8 mouse cellular contexts compared by ENCODE assay signal in the genomic region with DNA sequence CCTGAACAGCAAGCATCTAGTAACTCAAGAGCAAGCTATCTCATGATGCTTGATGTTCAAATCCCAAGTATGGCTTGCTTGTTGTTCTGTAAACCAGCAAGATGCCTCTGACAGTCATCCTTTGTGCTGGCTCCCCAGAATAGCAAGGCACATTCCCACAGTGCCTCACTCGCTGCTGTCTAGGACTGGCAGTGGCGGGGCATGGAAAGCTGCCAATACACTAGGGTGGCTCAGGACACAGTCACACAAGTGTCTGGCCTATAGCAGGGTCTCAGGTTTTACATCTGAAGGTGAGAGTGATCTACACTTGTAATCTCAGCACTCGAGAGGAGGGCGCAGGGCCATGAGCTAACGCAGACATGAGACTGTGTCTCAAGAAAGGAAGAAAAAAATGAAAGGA. TPM values are rescaled to one million over a fixed set of nuclear protein-coding genes. Genes with fewer than 3 reads are reported as not detected.
DNase-seq lines count a peak whose midpoint lies in the region; ATAC-seq and TF ChIP-seq lines count a peak whose summit lies in the region.
"Had no signal": no experiment of that assay in that cellular context is flagged by ENCODE, and none has a peak within 500 bp of the region (broad histone marks: within the 10 kb centered on the region; RNA-seq: fewer than 3 reads in every experiment).

No protein-coding gene starts in this region.

- no peaks in the 10 kb centered on the region for H3K4me1 ChIP-seq in midbrain, postnatal 0 days (ENCODE audit: insufficient read depth, low read length)
- no peaks in the 10 kb centered on the region for H3K4me1 ChIP-seq in midbrain, embryonic 11.5 days (ENCODE audit: control insufficient read depth, insufficient read depth, low read length)

- ATAC-seq in midbrain, postnatal 0 days (ENCODE audit: low FRiP score): no peak
- no peak for ATAC-seq in midbrain, embryonic 11.5 days (ENCODE audit: low FRiP score)

- no peak overlapping the region for H3K4me2 ChIP-seq in midbrain, postnatal 0 days (ENCODE audit: low read depth, low read length, poor library complexity, severe bottlenecking)
- H3K4me2 ChIP-seq in midbrain, embryonic 11.5 days: no peak overlapping the region
- H3K4me2 ChIP-seq: embryonic facial prominence, embryonic 15.5 days had no signal

- H3K27ac ChIP-seq in midbrain, postnatal 0 days (ENCODE audit: low read depth, low read length): no peak overlapping the region
- H3K27ac ChIP-seq in midbrain, embryonic 11.5 days (ENCODE audit: low read depth, low read length): no peak overlapping the region
- H3K27ac ChIP-seq: embryonic facial prominence, embryonic 15.5 days had no signal

- no peak overlapping the region; the same call in 1 of the 2 replicates for H3K9ac ChIP-seq in midbrain, postnatal 0 days (replicated peaks; ENCODE audit: low read length, poor library complexity, severe bottlenecking)
- no peak overlapping the region for H3K9ac ChIP-seq in midbrain, embryonic 11.5 days (ENCODE audit: low read length)
- H3K9ac ChIP-seq: embryonic facial prominence, embryonic 15.5 days had no signal

- TF ChIP-seq CTCF in midbrain, postnatal 0 days (IDR thresholded peaks at IDR 0.05): no peak

- H3K36me3 ChIP-seq in midbrain, postnatal 0 days (ENCODE audit: insufficient read depth, low read length): peaks cover 55% of the 10 kb centered on the region
- H3K36me3 ChIP-seq in midbrain, embryonic 11.5 days (ENCODE audit: control insufficient read depth, insufficient read depth, low read length): peaks cover 22% of the 10 kb centered on the region

- H3K4me3 ChIP-seq in midbrain, postnatal 0 days (ENCODE audit: low read depth, low read length): no peak overlapping the region
- H3K4me3 ChIP-seq in midbrain, embryonic 11.5 days (ENCODE audit: low read depth, low read length): no peak overlapping the region
- H3K4me3 ChIP-seq: embryonic facial prominence, embryonic 15.5 days had no signal

- no peaks in the 10 kb centered on the region for H3K27me3 ChIP-seq in midbrain, postnatal 0 days (ENCODE audit: insufficient read depth, low read length)
- no peaks in the 10 kb centered on the region for H3K27me3 ChIP-seq in midbrain, embryonic 11.5 days (ENCODE audit: control insufficient read depth, insufficient read depth, low read length)
- H3K27me3 ChIP-seq: embryonic facial prominence, embryonic 15.5 days had no signal

- 73% methylated on average over 5 of the region's 5 CpGs for WGBS in midbrain, postnatal 0 days
- WGBS in midbrain, embryonic 11.5 days: 87% methylated on average over 5 of the region's 5 CpGs

- H3K9me3 ChIP-seq in midbrain, postnatal 0 days (ENCODE audit: low read length): no peaks in the 10 kb centered on the region
- no peaks in the 10 kb centered on the region for H3K9me3 ChIP-seq in midbrain, embryonic 11.5 days (ENCODE audit: control insufficient read depth, low read length)
- H3K9me3 ChIP-seq: embryonic facial prominence, embryonic 15.5 days had no signal

- DNase-seq in midbrain, postnatal 0 days (ENCODE audit: low spot score): peak; percentile 60
- DNase-seq in midbrain, embryonic 11.5 days (ENCODE audit: low spot score, missing footprints): no peak
- DNase-seq in gastrocnemius, adult 8-10 months (ENCODE audit: low spot score in 2 of 2): peak; percentile 50 to 74
- peak; percentile 84 for DNase-seq in heart, postnatal 4 days
- DNase-seq in skeletal muscle tissue, adult 2 months (ENCODE audit: low read depth, low spot score): peak; percentile 73
- DNase-seq in ovary, postnatal 36 days (ENCODE audit: low spot score): no peak
- no peak for DNase-seq in yolk sac, embryonic 10.5 days (ENCODE audit: low spot score)

RNA-seq across cellular contexts. Expression of a gene that starts 57.4 kb away (rescaled TPM):
- 308 and 425 TPM in 2 replicates for total RNA-seq in midbrain, postnatal 0 days (2014; rRNA removed)
- 183 and 215 TPM in 2 replicates for polyA plus RNA-seq in midbrain, postnatal 0 days (2015; fragmentation: Nextera tagmentation; extraction: Ambion mirVana)
- 94.6 and 95.0 TPM in 2 replicates for polyA plus RNA-seq in midbrain, embryonic 11.5 days (2014; fragmentation: Nextera tagmentation; extraction: Ambion mirVana)
- 100 to 1,000 TPM; 281 to 318 (median 297) TPM for total RNA-seq in gastrocnemius, adult 8-10 months (2022)
- 100 to 1,000 TPM; 139 to 143 TPM for total RNA-seq in heart, postnatal 4 days (2021)

Comparison
In these comparisons a context has a peak if more than half of its experiments do, and no peak if none do; other contexts are left out.
1. DNase-seq: peak in midbrain, postnatal 0 days (single experiment), gastrocnemius, adult 8-10 months (2 of 2), heart, postnatal 4 days (single experiment) and skeletal muscle tissue, adult 2 months (single experiment); none in midbrain, embryonic 11.5 days (single experiment), ovary, postnatal 36 days (single experiment) and yolk sac, embryonic 10.5 days (single experiment).